Mouse (Mus musculus) kidney, postnatal 0 days (tissue): ENCODE results near the gene Lipe. TPM values are rescaled to one million over a fixed set of nuclear protein-coding genes. Genes with fewer than 3 reads are reported as not detected.
A peak's percentile ranks its signal among the peaks of the same experiment; 100 is the strongest.

Source experiments
- ATAC-seq: fragments of 200-750 bp; cut with Nextera tagmentation; replicated peaks from 2 replicates; pipeline ENCODE4 v1.8.0; 2017; ENCODE audit warnings: low read depth, moderate number of reproducible peaks, moderate TSS enrichment, moderate library complexity; ENCODE audit not compliant: low FRiP score
- DNase-seq: peaks from one replicate; pipeline ENCODE4 v3.0.0-alpha.2; 2016; ENCODE audit warnings: low spot score
- H3K27ac ChIP-seq: fragments of 300-500 bp; sonication (generic); 2 replicates; pipeline ENCODE4 v1.5.1; 2014; ENCODE audit warnings: mild to moderate bottlenecking
- H3K27me3 ChIP-seq: fragments of 300-500 bp; sonication (generic); 2 replicates; pipeline ENCODE4 v1.6.1; 2014; ENCODE audit warnings: low read length, mixed read lengths; ENCODE audit not compliant: insufficient read depth
- H3K36me3 ChIP-seq: fragments of 300-500 bp; sonication (generic); 2 replicates; pipeline ENCODE4 v1.6.1; 2014; ENCODE audit warnings: low read length, mixed read lengths; ENCODE audit not compliant: insufficient read depth
- H3K4me1 ChIP-seq: fragments of 300-500 bp; sonication (generic); replicated peaks from 2 replicates; pipeline ENCODE4 v1.6.1; 2014; ENCODE audit warnings: antibody characterized with exemption, low read length, mixed read lengths; ENCODE audit not compliant: insufficient read depth
- H3K4me2 ChIP-seq: fragments of 300-500 bp; sonication (generic); 2 replicates; pipeline ENCODE4 v1.6.1; 2014; ENCODE audit warnings: mild to moderate bottlenecking, low read length, moderate library complexity, mixed read lengths
- H3K4me3 ChIP-seq: fragments of 300-500 bp; sonication (generic); replicated peaks from 2 replicates; pipeline ENCODE4 v1.5.1; 2014; ENCODE audit warnings: low read depth, low read length
- H3K9ac ChIP-seq: fragments of 300-500 bp; sonication (generic); 2 replicates; pipeline ENCODE4 v1.6.1; 2014; ENCODE audit warnings: low read depth, low read length
- H3K9me3 ChIP-seq: fragments of 300-500 bp; sonication (generic); replicated peaks from 2 replicates; pipeline ENCODE4 v1.6.1; 2016; ENCODE audit warnings: low read length, inconsistent platforms, mixed read lengths
- CTCF ChIP-seq: IDR thresholded peaks from 2 replicates; pipeline ENCODE4 v1.5.1; 2016; ENCODE audit warnings: antibody characterized with exemption, low read depth, mild to moderate bottlenecking, moderate library complexity
- WGBS: fragments of 180-500 bp; shearing (Covaris S2); extraction: QIAGEN DNeasy Blood & Tissue Kit; methylation state at CpG from one replicate; pipeline ENCODE4 v1.1.7; 2014; 5-methylcytosine and 5-hydroxymethylcytosine counted together
- polyA plus RNA-seq: library from polyadenylated mRNA; unstranded; fragments of >200 nt; fragmentation: Nextera tagmentation; extraction: Ambion mirVana; gene quantifications from 2 replicates; pipeline ENCODE4 v1.2.1, GENCODE M21; 2015

Lipe gene
- polyA plus RNA-seq, 1 experiment from 2014 or later = 6.4 TPM

DNA sequence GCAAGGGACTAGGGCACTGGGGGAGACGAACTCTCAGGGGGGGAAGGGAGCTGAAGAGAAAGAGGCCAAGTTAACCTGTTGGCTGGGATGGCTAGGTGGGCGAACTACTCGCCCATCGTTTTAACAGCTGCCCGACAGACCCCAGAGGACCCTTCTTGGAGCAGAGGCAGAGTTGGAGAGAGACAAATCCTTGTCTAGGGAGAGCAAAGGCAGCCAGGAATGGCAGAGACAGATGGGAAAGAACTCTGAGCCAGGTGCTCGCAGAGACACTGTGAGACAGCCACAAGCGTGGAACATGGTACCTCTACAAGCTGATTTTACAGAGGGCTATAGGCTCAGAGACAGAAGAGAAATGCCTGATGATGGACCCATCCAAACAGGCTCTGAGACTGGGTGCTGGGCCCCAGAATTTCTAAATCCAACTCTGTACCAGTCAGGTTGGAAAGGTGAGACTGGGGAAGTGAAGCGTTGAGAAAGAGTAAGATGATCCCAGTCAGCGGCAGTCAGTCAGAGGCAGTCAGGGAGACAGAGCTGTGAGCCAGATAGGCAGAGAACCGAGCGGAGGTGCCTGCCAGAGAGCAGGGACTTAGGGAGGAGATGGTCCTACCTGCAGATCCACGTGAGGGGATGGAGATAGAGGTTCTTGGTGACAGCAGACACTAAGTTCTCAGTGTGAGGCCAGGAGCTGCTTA, 29.3 kb downstream of the Lipe start, which contains the start of gene Cnfn:
Gene Cnfn, minus strand, starts transcription at position 667 of the 692 bp plus-strand sequence.
- H3K27ac ChIP-seq = no peak within 1 kb of the TSS
- DNase-seq (no peak), ATAC-seq (no peak)
- no peak within 1 kb of the TSS for H3K9ac ChIP-seq
- peaks cover 3% of the 10 kb centered on the region; the same call in 1 of the 2 replicates for H3K36me3 ChIP-seq
- H3K4me1 ChIP-seq = no peaks in the 10 kb centered on the region
- H3K27me3 ChIP-seq = peaks cover 12% of the 10 kb centered on the region
- H3K4me2 ChIP-seq = no peak within 1 kb of the TSS
- H3K9me3 ChIP-seq = no peaks in the 10 kb centered on the region
- 44% methylated on average over 12 of the region's 12 CpGs for WGBS
- no peak for TF ChIP-seq CTCF
- no peak within 1 kb of the TSS for H3K4me3 ChIP-seq

DNA sequence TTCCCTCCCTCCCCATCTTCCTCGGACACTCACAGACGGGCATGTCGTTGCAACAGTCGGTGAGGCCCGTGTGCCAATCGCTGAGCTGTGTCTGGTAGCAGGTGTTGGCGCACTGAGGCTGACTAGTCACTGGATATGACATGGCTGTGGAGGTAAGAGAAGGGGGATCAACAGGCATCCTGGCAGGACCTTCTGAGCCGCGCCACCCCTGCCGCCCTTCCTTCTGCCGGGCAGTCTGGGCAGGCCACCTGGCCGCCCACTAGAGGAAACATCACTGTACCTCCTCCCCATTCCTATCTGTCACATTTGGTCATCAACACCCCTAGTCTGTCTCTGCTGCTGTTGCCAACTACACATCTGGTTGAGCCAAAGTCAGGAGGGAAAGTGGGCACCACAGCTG, 30.2 kb downstream of the Lipe start:
- peaks cover 11% of the 10 kb centered on the region; the same call in 1 of the 2 replicates for H3K36me3 ChIP-seq
- WGBS = 18% methylated on average over 12 of the region's 12 CpGs
- no peak overlapping the region for H3K4me3 ChIP-seq
- no peak overlapping the region; the same call in 1 of the 2 replicates for H3K4me2 ChIP-seq
- H3K9ac ChIP-seq = no peak overlapping the region
- DNase-seq = no peak
- no peaks in the 10 kb centered on the region for H3K4me1 ChIP-seq
- peaks cover 12% of the 10 kb centered on the region for H3K27me3 ChIP-seq
- H3K9me3 ChIP-seq = no peaks in the 10 kb centered on the region
- no peak for ATAC-seq
- H3K27ac ChIP-seq = no peak overlapping the region
- no peak for TF ChIP-seq CTCF

DNA sequence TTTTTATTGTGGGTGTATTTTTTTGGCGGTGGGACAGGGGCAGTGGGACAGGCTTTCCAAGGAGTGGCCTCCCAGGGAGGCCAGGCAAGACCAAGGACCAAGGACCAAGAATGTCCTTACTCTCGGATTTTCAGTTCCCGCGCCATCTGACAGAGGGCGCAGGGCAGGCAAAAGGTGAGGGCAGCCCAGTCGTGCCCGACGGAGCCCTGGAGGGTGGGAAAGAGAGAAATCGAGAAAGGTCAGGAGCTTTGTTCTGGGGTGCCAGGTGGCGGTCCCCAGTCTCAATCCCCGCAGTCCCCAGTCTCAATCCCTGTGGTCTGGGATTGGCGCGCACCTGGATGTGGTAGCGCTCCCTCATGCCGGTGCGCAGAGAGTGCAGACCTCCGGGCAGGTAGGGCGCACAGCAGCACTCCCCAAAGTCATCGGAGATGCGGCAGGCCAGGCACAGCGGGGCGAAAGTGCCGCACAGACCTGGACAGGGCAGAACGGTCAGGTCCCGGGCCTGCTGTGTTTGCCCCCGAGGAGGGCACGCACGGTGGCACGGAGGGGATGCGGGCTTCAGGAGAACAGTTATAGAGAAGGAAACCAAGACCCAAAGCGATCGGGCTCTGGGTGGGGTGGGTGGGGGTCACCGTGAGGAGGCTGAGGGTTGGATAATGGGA, 30.7 kb downstream of the Lipe start:
- Histone ChIP-seq H3K9ac (no peak overlapping the region), H3K9me3 (no peaks in the 10 kb centered on the region), H3K4me3 (no peak overlapping the region), H3K36me3 (peaks cover 11% of the 10 kb centered on the region; the same call in 1 of the 2 replicates), H3K4me1 (no peaks in the 10 kb centered on the region), H3K27me3 (peaks cover 12% of the 10 kb centered on the region), H3K27ac (no peak overlapping the region), H3K4me2 (peak overlapping the region; percentile 39)
- ATAC-seq = peak; percentile 25; the same call in 1 of the 2 replicates
- peak; percentile 29 for DNase-seq
- WGBS = 2% methylated on average over 33 of the region's 33 CpGs
- peak; percentile 67 for TF ChIP-seq CTCF

DNA sequence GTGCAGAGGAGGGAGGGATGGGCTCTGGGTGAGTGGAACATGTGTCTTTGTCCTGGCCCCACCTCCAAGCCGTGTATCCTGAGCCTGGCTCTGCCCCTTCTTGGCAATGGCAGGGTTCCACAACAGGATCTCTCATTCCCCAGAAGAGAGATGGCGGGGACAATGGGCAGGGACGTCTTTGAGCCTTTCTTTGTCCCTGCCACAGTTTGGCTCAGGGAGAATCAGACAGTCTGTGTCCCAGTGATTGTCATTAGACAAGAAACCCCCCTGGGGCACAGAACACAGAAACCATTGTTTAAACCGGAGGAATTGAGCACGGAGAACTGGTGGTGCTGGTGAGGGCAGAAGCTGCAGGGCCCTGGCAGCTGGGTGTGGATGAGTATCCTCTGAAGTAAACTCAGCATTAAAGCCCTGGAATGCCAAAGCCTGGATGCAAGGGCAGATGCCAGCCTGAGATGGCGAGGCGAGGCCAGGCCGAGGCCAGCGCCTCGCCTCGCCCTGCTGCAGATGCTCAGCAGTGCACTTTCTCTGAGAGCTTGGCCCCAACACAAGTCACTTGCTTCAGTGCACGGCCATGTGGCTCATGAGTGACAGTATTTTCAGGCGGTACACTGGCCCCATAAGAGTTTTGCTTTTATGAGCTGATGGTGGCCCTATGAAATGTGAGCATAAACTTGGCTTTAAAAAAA, 32.4 kb downstream of the Lipe start:
- Histone ChIP-seq H3K4me1 (no peaks in the 10 kb centered on the region), H3K4me3 (no peak overlapping the region), H3K9me3 (no peaks in the 10 kb centered on the region), H3K27me3 (peaks cover 12% of the 10 kb centered on the region), H3K9ac (no peak overlapping the region), H3K4me2 (no peak overlapping the region), H3K36me3 (peaks cover 19% of the 10 kb centered on the region; the same call in 1 of the 2 replicates), H3K27ac (no peak overlapping the region)
- no peak for TF ChIP-seq CTCF
- ATAC-seq (no peak), DNase-seq (no peak)
- WGBS = 52% methylated on average over 13 of the region's 13 CpGs

DNA sequence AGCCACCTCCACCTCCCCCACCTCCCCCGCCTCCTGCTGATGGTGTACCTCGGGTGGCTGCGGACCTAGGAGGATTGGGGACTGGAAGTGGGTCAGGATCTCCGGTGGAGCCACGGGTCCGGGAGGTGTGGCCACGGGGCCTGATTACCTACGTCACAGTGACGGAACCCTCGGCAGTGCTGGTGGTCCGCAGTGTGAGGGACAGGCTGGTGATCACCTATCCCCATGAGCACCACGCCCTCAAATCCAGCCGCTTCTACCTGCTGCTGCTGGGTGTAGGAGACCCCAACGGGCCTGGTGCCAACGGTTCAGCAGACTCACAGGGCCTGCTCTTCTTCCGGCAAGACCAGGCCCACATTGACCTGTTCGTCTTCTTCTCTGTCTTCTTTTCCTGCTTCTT, 34.9 kb downstream of the Lipe start:
- Histone ChIP-seq H3K4me1 (no peaks in the 10 kb centered on the region), H3K27me3 (peaks cover 10% of the 10 kb centered on the region), H3K9me3 (no peaks in the 10 kb centered on the region), H3K9ac (no peak overlapping the region), H3K4me2 (no peak overlapping the region), H3K36me3 (peaks cover 35% of the 10 kb centered on the region), H3K4me3 (no peak overlapping the region), H3K27ac (no peak overlapping the region)
- WGBS = 92% methylated on average over 16 of the region's 17 CpGs
- DNase-seq (no peak), ATAC-seq (no peak)
- TF ChIP-seq CTCF = no peak

DNA sequence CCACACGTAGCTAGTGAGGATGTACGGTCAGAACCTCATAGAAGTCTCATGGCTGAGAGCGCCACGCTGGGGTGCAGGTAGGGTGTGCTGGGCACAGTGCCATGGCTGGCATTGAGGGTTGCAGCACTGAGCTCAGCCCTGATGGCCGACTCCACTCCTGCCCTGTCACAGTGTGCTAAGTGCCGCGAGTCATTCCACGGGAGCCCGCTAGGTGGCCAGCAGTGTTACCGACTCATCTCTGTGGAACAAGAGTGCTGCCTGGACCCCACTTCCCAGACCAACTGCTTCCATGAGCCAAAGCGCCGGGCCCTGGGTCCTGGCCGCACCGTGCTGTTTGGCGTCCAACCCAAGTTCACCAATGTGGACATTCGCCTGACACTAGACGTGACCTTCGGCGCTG, 35.4 kb downstream of the Lipe start:
- TF ChIP-seq CTCF = peak; percentile 32

More for the DNA sequence above, 35.4 kb downstream of the Lipe start:
- no peaks in the 10 kb centered on the region for H3K4me1 ChIP-seq
- no peak overlapping the region for H3K9ac ChIP-seq
- H3K9me3 ChIP-seq = no peaks in the 10 kb centered on the region
- 0 out of 2 replicates have a peak, but pooled peaks cover 9% of the 10 kb centered on the region for H3K27me3 ChIP-seq
- DNase-seq (no peak), ATAC-seq (0 out of 2 replicates have a peak, but pooled peaks have one; percentile 22)
- no peak overlapping the region for H3K4me2 ChIP-seq
- H3K4me3 ChIP-seq = no peak overlapping the region
- H3K27ac ChIP-seq = no peak overlapping the region
- peaks cover 35% of the 10 kb centered on the region for H3K36me3 ChIP-seq
- WGBS = 89% methylated on average over 19 of the region's 19 CpGs
